Mouse (Mus musculus) MEL (cell line): ENCODE results near the gene Trip12. TPM values are rescaled to one million over a fixed set of nuclear protein-coding genes. Genes with fewer than 3 reads are reported as not detected.

ENCODE experiments used
- DNase-seq: peaks from one replicate; pipeline ENCODE4 v3.0.0; 2011; ENCODE audit warnings: low read depth, low spot score
- H3K27ac ChIP-seq: 2 replicates; pipeline ENCODE4 v1.5.1; 2012; ENCODE audit warnings: low read depth, mild to moderate bottlenecking, control low read depth, low read length, moderate library complexity; ENCODE audit not compliant: control insufficient read depth
- H3K27me3 ChIP-seq, 2 experiments: fragments of 150-350 bp in 1 of 2; sonication (generic) in 1 of 2; 2 replicates each; pipeline ENCODE4 v1.6.1; 2012; ENCODE audit warnings: low read length in 2 of 2, mild to moderate bottlenecking in 2 of 2, improper control_type of control experiment in 1 of 2, moderate library complexity in 1 of 2; ENCODE audit not compliant: insufficient read depth in 2 of 2, control insufficient read depth in 1 of 2
- H3K36me3 ChIP-seq, 2 experiments: 2 replicates each; pipeline ENCODE4 v1.6.1; 2012 to 2014; ENCODE audit warnings: low read length in 2 of 2, improper control_type of control experiment in 1 of 2, inconsistent platforms in 1 of 2, mild to moderate bottlenecking in 1 of 2; ENCODE audit not compliant: insufficient read depth in 2 of 2, control insufficient read depth in 1 of 2
- H3K4me1 ChIP-seq, 2 experiments: fragments of 150-350 bp in 1 of 2; sonication (generic) in 1 of 2; 2 replicates each; pipeline ENCODE4 v1.6.1; 2012; ENCODE audit warnings: low read length in 2 of 2, improper control_type of control experiment in 1 of 2, mild to moderate bottlenecking in 1 of 2; ENCODE audit not compliant: insufficient read depth in 2 of 2, control insufficient read depth in 1 of 2
- H3K4me3 ChIP-seq, 2 experiments: fragments of 150-350 bp in 1 of 2; sonication (generic) in 1 of 2; 2 replicates each; pipeline ENCODE4 v1.5.1; 2012; ENCODE audit warnings: low read depth in 2 of 2, low read length in 2 of 2, mild to moderate bottlenecking in 2 of 2, moderate library complexity in 2 of 2, control low read depth in 1 of 2, improper control_type of control experiment in 1 of 2; ENCODE audit not compliant: control insufficient read depth in 1 of 2, insufficient read depth in 1 of 2
- H3K79me2 ChIP-seq: 2 replicates; pipeline ENCODE4 v1.6.1; 2012; ENCODE audit warnings: mild to moderate bottlenecking, low read length, moderate library complexity; ENCODE audit not compliant: control insufficient read depth, poor library complexity, insufficient read depth
- H3K9ac ChIP-seq: 2 replicates; pipeline ENCODE4 v1.6.1; 2012; ENCODE audit warnings: low read depth, mild to moderate bottlenecking, control low read depth, low read length, moderate library complexity; ENCODE audit not compliant: control insufficient read depth, poor library complexity, severe bottlenecking
- H3K9me3 ChIP-seq: fragments of 150-350 bp; sonication (generic); replicated peaks from 2 replicates; pipeline ENCODE4 v1.6.1; 2012; ENCODE audit warnings: mild to moderate bottlenecking, low read length, improper control_type of control experiment, moderate library complexity; ENCODE audit not compliant: insufficient read depth
- BHLHE40 ChIP-seq: IDR thresholded peaks from 2 replicates; pipeline ENCODE4 v1.6.1; 2012; ENCODE audit warnings: low read depth, mild to moderate bottlenecking, inconsistent platforms, low read length, improper control_type of control experiment, borderline replicate concordance
- CHD1 ChIP-seq: IDR thresholded peaks from 2 replicates; pipeline ENCODE4 v1.6.1; 2012; ENCODE audit warnings: low read depth, mild to moderate bottlenecking, inconsistent platforms, low read length, improper control_type of control experiment
- CHD2 ChIP-seq: IDR thresholded peaks from 2 replicates; pipeline ENCODE4 v1.6.1; 2011; ENCODE audit warnings: low read length, improper control_type of control experiment
- CTCF ChIP-seq, 3 experiments: IDR thresholded peaks in 2 of 3; conservative IDR thresholded peaks in 1 of 3; 2 replicates each; pipeline ENCODE4 v1.5.1; 2011 to 2012; ENCODE audit warnings: low read length in 3 of 3, low read depth in 2 of 3, mild to moderate bottlenecking in 2 of 3, improper control_type of control experiment in 1 of 3, inconsistent platforms in 1 of 3, mixed read lengths in 1 of 3, moderate library complexity in 1 of 3; ENCODE audit not compliant: control insufficient read depth in 1 of 3, insufficient read depth in 1 of 3, poor library complexity in 1 of 3, severe bottlenecking in 1 of 3
- ELF1 ChIP-seq: IDR thresholded peaks from 2 replicates; pipeline ENCODE4 v1.6.1; 2014; ENCODE audit warnings: low read depth, mild to moderate bottlenecking, inconsistent platforms, low read length, improper control_type of control experiment, moderate library complexity
- EP300 ChIP-seq, 2 experiments: IDR thresholded peaks; 2 replicates each; pipeline ENCODE4 v1.6.1; 2011; ENCODE audit warnings: improper control_type of control experiment in 2 of 2, low read length in 2 of 2, low read depth in 1 of 2, mild to moderate bottlenecking in 1 of 2
- ETS1 ChIP-seq: IDR thresholded peaks from 2 replicates; pipeline ENCODE4 v1.6.1; 2012; ENCODE audit warnings: low read depth, mild to moderate bottlenecking, inconsistent platforms, low read length, improper control_type of control experiment, moderate library complexity
- GABPA ChIP-seq: IDR thresholded peaks from 2 replicates; pipeline ENCODE4 v1.6.1; 2012; ENCODE audit warnings: low read depth, mild to moderate bottlenecking, inconsistent platforms, low read length, improper control_type of control experiment, moderate library complexity
- GATA1 ChIP-seq: IDR thresholded peaks from 2 replicates; pipeline ENCODE4 v1.6.1; 2011; ENCODE audit warnings: low read depth, low read length, improper control_type of control experiment
- HCFC1 ChIP-seq: IDR thresholded peaks from 2 replicates; pipeline ENCODE4 v1.6.1; 2012; ENCODE audit warnings: low read depth, mild to moderate bottlenecking, inconsistent platforms, low read length, improper control_type of control experiment, moderate library complexity
- JUND ChIP-seq: IDR thresholded peaks from 2 replicates; pipeline ENCODE4 v1.6.1; 2011; ENCODE audit warnings: low read depth, mild to moderate bottlenecking, improper control_type of control experiment, low read length
- MAX ChIP-seq: IDR thresholded peaks from 2 replicates; pipeline ENCODE4 v1.6.1; 2011; ENCODE audit warnings: low read length, improper control_type of control experiment
- MAZ ChIP-seq: IDR thresholded peaks from 2 replicates; pipeline ENCODE4 v1.6.1; 2012; ENCODE audit warnings: low read depth, mild to moderate bottlenecking, inconsistent platforms, low read length, improper control_type of control experiment
- MEF2A ChIP-seq: IDR thresholded peaks from 2 replicates; pipeline ENCODE4 v1.6.1; 2014; ENCODE audit warnings: low read depth, mild to moderate bottlenecking, inconsistent platforms, low read length, improper control_type of control experiment; ENCODE audit not compliant: poor library complexity, insufficient replicate concordance, severe bottlenecking; ENCODE audit errors: extremely low read depth
- MXI1 ChIP-seq: IDR thresholded peaks from 2 replicates; pipeline ENCODE4 v1.6.1; 2011; ENCODE audit warnings: mild to moderate bottlenecking, low read depth, low read length, improper control_type of control experiment
- MYB ChIP-seq: IDR thresholded peaks from 2 replicates; pipeline ENCODE4 v1.6.1; 2011; ENCODE audit warnings: mild to moderate bottlenecking, low read depth, low read length, improper control_type of control experiment
- MYC ChIP-seq: IDR thresholded peaks from 2 replicates; pipeline ENCODE4 v1.6.1; 2011; ENCODE audit warnings: low read depth, mild to moderate bottlenecking, low read length, improper control_type of control experiment, moderate library complexity
- POLR2A ChIP-seq, 2 experiments: IDR thresholded peaks; 2 replicates each; pipeline ENCODE4 v1.6.1; 2011 to 2012; ENCODE audit warnings: low read length in 2 of 2, mild to moderate bottlenecking in 2 of 2, control low read depth in 1 of 2, improper control_type of control experiment in 1 of 2, low read depth in 1 of 2, moderate library complexity in 1 of 2; ENCODE audit not compliant: control insufficient read depth in 1 of 2, insufficient read depth in 1 of 2, poor library complexity in 1 of 2
- POLR2AphosphoS5 ChIP-seq: IDR thresholded peaks from 2 replicates; pipeline ENCODE4 v1.6.1; 2012; ENCODE audit warnings: low read depth, borderline replicate concordance, mild to moderate bottlenecking, inconsistent platforms, low read length, moderate library complexity, mixed read lengths
- RAD21 ChIP-seq: IDR thresholded peaks from 2 replicates; pipeline ENCODE4 v1.6.1; 2011; ENCODE audit warnings: mild to moderate bottlenecking, low read depth, low read length, improper control_type of control experiment
- TCF12 ChIP-seq: IDR thresholded peaks from 2 replicates; pipeline ENCODE4 v1.6.1; 2014; ENCODE audit warnings: low read depth, mild to moderate bottlenecking, inconsistent platforms, low read length, improper control_type of control experiment, moderate library complexity
- USF1 ChIP-seq: IDR thresholded peaks from 2 replicates; pipeline ENCODE4 v1.6.1; 2014; ENCODE audit warnings: low read depth, mild to moderate bottlenecking, inconsistent platforms, low read length, improper control_type of control experiment, moderate library complexity
- USF2 ChIP-seq, 2 experiments: IDR thresholded peaks; 2 replicates each; pipeline ENCODE4 v1.6.1; 2011 to 2012; ENCODE audit warnings: improper control_type of control experiment in 2 of 2, low read length in 2 of 2, borderline replicate concordance in 1 of 2, inconsistent platforms in 1 of 2, low read depth in 1 of 2, mild to moderate bottlenecking in 1 of 2; ENCODE audit not compliant: insufficient read depth in 1 of 2
- ZKSCAN1 ChIP-seq: IDR thresholded peaks from 2 replicates; pipeline ENCODE4 v1.6.1; 2012; ENCODE audit warnings: low read depth, mild to moderate bottlenecking, inconsistent platforms, low read length, improper control_type of control experiment, moderate library complexity
- ZMIZ1 ChIP-seq: IDR thresholded peaks from 2 replicates; pipeline ENCODE4 v1.6.1; 2012; ENCODE audit warnings: low read depth, mild to moderate bottlenecking, inconsistent platforms, low read length, improper control_type of control experiment, moderate library complexity
- ZNF384 ChIP-seq: IDR thresholded peaks from 2 replicates; pipeline ENCODE4 v1.6.1; 2012; ENCODE audit warnings: low read depth, mild to moderate bottlenecking, inconsistent platforms, low read length, improper control_type of control experiment
- polyA plus RNA-seq, 2 experiments: library from polyadenylated mRNA; stranded (reverse) in 1 of 2; unstranded in 1 of 2; fragments of >175 nt in 1 of 2; fragments of >200 nt in 1 of 2; gene quantifications; 2 replicates each; pipeline versions ENCODE4 v1.2.1 to v1.2.4; 2012; ENCODE audit warnings: low replicate concordance in 2 of 2, low read depth in 1 of 2; ENCODE audit not compliant: insufficient read length in 2 of 2, insufficient read depth in 1 of 2, missing spikeins in 1 of 2
- total RNA-seq: library from RNA; depleted of rRNA; stranded (reverse); fragments of 300-350 nt; gene quantifications from 2 replicates; pipeline ENCODE4 v1.2.3, GENCODE M21; 2012

The Trip12 gene
- total and polyA plus RNA-seq, 3 experiments: 94.3 to 134 (median 133) TPM

- TF ChIP-seq ZNF384 (no peak), POLR2A (IDR thresholded peaks at IDR 0.05; ENCODE audit: control insufficient read depth in 1 of 2, insufficient read depth in 1 of 2, low read depth in 1 of 2, low read length in 2 of 2, poor library complexity in 1 of 2) (no peak), ZKSCAN1 (no peak), MEF2A (no peak), GATA1 (no peak), MAX (no peak), HCFC1 (no peak), CTCF (IDR thresholded peaks at IDR 0.05 in 2 of 3, conservative IDR thresholded peaks at IDR 0.05 in 1 of 3; ENCODE audit: control insufficient read depth in 1 of 3, insufficient read depth in 1 of 3, low read depth in 2 of 3, low read length in 3 of 3, poor library complexity in 1 of 3, severe bottlenecking in 1 of 3) (no peak), JUND (no peak), MXI1 (no peak), ELF1 (no peak), USF1 (no peak), RAD21 (no peak), TCF12 (no peak), EP300 (IDR thresholded peaks at IDR 0.05; ENCODE audit: low read depth in 1 of 2, low read length in 2 of 2) (no peak), MAZ (no peak)
- TF ChIP-seq, all 39 proteins: peak for 0
- DNase-seq: no peak
- Histone ChIP-seq H3K4me1 (no peaks in the 10 kb centered on the region), H3K9me3 (no peaks in the 10 kb centered on the region), H3K9ac (no peak overlapping the region), H3K79me2 (no peaks in the 10 kb centered on the region; the same call in 1 of the 2 replicates), H3K4me3 (no peak overlapping the region), H3K36me3 (peaks cover 0 to 35% of the 10 kb centered on the region in 2 experiments; a peak in 3 of 4 replicates), H3K27ac (no peak overlapping the region), H3K27me3 (no peaks in the 10 kb centered on the region)
Observed at GRCm38 (mm10) chr1:84777455-84777854, 62.9 kb downstream of the Trip12 start.

- no peak overlapping the region for H3K27ac ChIP-seq
- H3K9me3 ChIP-seq: no peaks in the 10 kb centered on the region
- H3K79me2 ChIP-seq: no peaks in the 10 kb centered on the region
- H3K9ac ChIP-seq: no peak overlapping the region
- no peaks in the 10 kb centered on the region for H3K4me1 ChIP-seq
- DNase-seq: no peak
- no peak overlapping the region for H3K4me3 ChIP-seq
- TF ChIP-seq MYC (no peak), TCF12 (no peak), MEF2A (no peak), GABPA (no peak), BHLHE40 (no peak), POLR2AphosphoS5 (no peak), GATA1 (no peak), CHD1 (no peak), USF2 (IDR thresholded peaks at IDR 0.05; ENCODE audit: borderline replicate concordance in 1 of 2, insufficient read depth in 1 of 2, low read depth in 1 of 2, low read length in 2 of 2) (no peak), CHD2 (no peak), ZMIZ1 (no peak), JUND (no peak), ZKSCAN1 (no peak), ETS1 (no peak), MYB (no peak), RAD21 (no peak)
- TF ChIP-seq, all 39 proteins: peak for 0
- H3K27me3 ChIP-seq: no peaks in the 10 kb centered on the region
- H3K36me3 ChIP-seq: peaks cover 0 to 49% of the 10 kb centered on the region in 2 experiments; a peak in 2 of 4 replicates
Observed at GRCm38 (mm10) chr1:84758843-84759242, 81.5 kb downstream of the Trip12 start.
